Mouse (Mus musculus) kidney, embryonic 14.5 days (tissue): ENCODE measurements around the gene Sipa1l1. TPM values are rescaled to one million over a fixed set of nuclear protein-coding genes. Genes with fewer than 3 reads are reported as not detected.

ENCODE experiments used
- ATAC-seq: fragments of 200-750 bp; cut with Nextera tagmentation; 2 replicates; pipeline ENCODE4 v1.8.0; 2017; ENCODE audit warnings: moderate number of reproducible peaks, mild to moderate bottlenecking, moderate TSS enrichment, moderate library complexity; ENCODE audit not compliant: low FRiP score, low TSS enrichment
- H3K27ac ChIP-seq: fragments of 300-500 bp; sonication (generic); 2 replicates; pipeline ENCODE4 v1.5.1; 2014; ENCODE audit warnings: low read depth, mild to moderate bottlenecking, low read length, moderate library complexity, mixed read lengths
- H3K27me3 ChIP-seq: fragments of 300-500 bp; sonication (generic); 2 replicates; pipeline ENCODE4 v1.6.1; 2014; ENCODE audit warnings: mild to moderate bottlenecking, low read length; ENCODE audit not compliant: control insufficient read depth, insufficient read depth
- H3K36me3 ChIP-seq: fragments of 300-500 bp; sonication (generic); 2 replicates; pipeline ENCODE4 v1.6.1; 2014; ENCODE audit warnings: low read length, mixed read lengths; ENCODE audit not compliant: control insufficient read depth, insufficient read depth
- H3K4me1 ChIP-seq: fragments of 300-500 bp; sonication (generic); 2 replicates; pipeline ENCODE4 v1.6.1; 2014; ENCODE audit warnings: low read length, mixed read lengths; ENCODE audit not compliant: control insufficient read depth, insufficient read depth
- H3K4me2 ChIP-seq: fragments of 300-500 bp; sonication (generic); replicated peaks from 2 replicates; pipeline ENCODE4 v1.6.1; 2014; ENCODE audit warnings: low read depth, mild to moderate bottlenecking, low read length
- H3K4me3 ChIP-seq: fragments of 300-500 bp; sonication (generic); 2 replicates; pipeline ENCODE4 v1.5.1; 2014; ENCODE audit warnings: mild to moderate bottlenecking, low read length
- H3K9ac ChIP-seq: fragments of 300-500 bp; sonication (generic); 2 replicates; pipeline ENCODE4 v1.6.1; 2014; ENCODE audit warnings: low read depth, mild to moderate bottlenecking, low read length, moderate library complexity
- H3K9me3 ChIP-seq: fragments of 300-500 bp; sonication (generic); 2 replicates; pipeline ENCODE4 v1.6.1; 2016; ENCODE audit warnings: low read length; ENCODE audit not compliant: control insufficient read depth
- WGBS: fragments of 180-500 bp; shearing (Covaris S2); extraction: QIAGEN DNeasy Blood & Tissue Kit; methylation state at CpG from one replicate; pipeline ENCODE4 v1.1.7; 2014; 5-methylcytosine and 5-hydroxymethylcytosine counted together
- polyA plus RNA-seq: library from polyadenylated mRNA; unstranded; fragments of >200 nt; fragmentation: Nextera tagmentation; extraction: Ambion mirVana; gene quantifications from 2 replicates; pipeline ENCODE4 v1.2.1, GENCODE M21; 2014

Gene Sipa1l1
- polyA plus RNA-seq, 1 experiment from 2014 or later = 43.8 TPM

- H3K27me3 ChIP-seq = no peaks in the 10 kb centered on the region
- H3K9ac ChIP-seq = no peak overlapping the region
- H3K4me3 ChIP-seq = no peak overlapping the region
- no peaks in the 10 kb centered on the region for H3K9me3 ChIP-seq
- no peak for ATAC-seq
- no peaks in the 10 kb centered on the region for H3K36me3 ChIP-seq
- 92% methylated on average over 2 of the region's 2 CpGs for WGBS
- H3K4me2 ChIP-seq = no peak overlapping the region
- no peaks in the 10 kb centered on the region; the same call in 1 of the 2 replicates for H3K4me1 ChIP-seq
- H3K27ac ChIP-seq = no peak overlapping the region
Measured at GRCm38 (mm10) chr12:82196213-82196612, 27.1 kb downstream of the Sipa1l1 start.

- Histone ChIP-seq H3K4me1 (no peaks in the 10 kb centered on the region; the same call in 1 of the 2 replicates), H3K4me3 (no peak overlapping the region), H3K27me3 (no peaks in the 10 kb centered on the region), H3K9ac (no peak overlapping the region), H3K4me2 (no peak overlapping the region), H3K36me3 (no peaks in the 10 kb centered on the region), H3K9me3 (no peaks in the 10 kb centered on the region), H3K27ac (no peak overlapping the region)
- ATAC-seq = no peak
- WGBS = 50% methylated on average over 7 of the region's 7 CpGs
Measured at GRCm38 (mm10) chr12:82196615-82197146, 27.6 kb downstream of the Sipa1l1 start.

- WGBS = 84% methylated on average over 2 of the region's 2 CpGs
- Histone ChIP-seq H3K36me3 (no peaks in the 10 kb centered on the region), H3K4me3 (no peak overlapping the region), H3K4me1 (no peaks in the 10 kb centered on the region; the same call in 1 of the 2 replicates), H3K27me3 (no peaks in the 10 kb centered on the region), H3K4me2 (no peak overlapping the region), H3K9me3 (no peaks in the 10 kb centered on the region), H3K27ac (no peak overlapping the region), H3K9ac (no peak overlapping the region)
- no peak for ATAC-seq
Measured at GRCm38 (mm10) chr12:82197207-82197606, 28.1 kb downstream of the Sipa1l1 start.

GRCm38 (mm10) chr12:82199286-82199685 lies 30.2 kb downstream of the Sipa1l1 start:
- no peaks in the 10 kb centered on the region for H3K9me3 ChIP-seq
- no peak overlapping the region for H3K9ac ChIP-seq
- no peaks in the 10 kb centered on the region for H3K27me3 ChIP-seq
- no peak for ATAC-seq
- H3K4me2 ChIP-seq = no peak overlapping the region
- H3K27ac ChIP-seq = no peak overlapping the region
- H3K4me3 ChIP-seq = no peak overlapping the region
- WGBS = 89% methylated on average over 6 of the region's 6 CpGs
- H3K36me3 ChIP-seq = no peaks in the 10 kb centered on the region
- H3K4me1 ChIP-seq = no peaks in the 10 kb centered on the region

GRCm38 (mm10) chr12:82204106-82204505 lies 35.0 kb downstream of the Sipa1l1 start:
- Histone ChIP-seq H3K27me3 (no peaks in the 10 kb centered on the region), H3K27ac (no peak overlapping the region), H3K4me1 (no peaks in the 10 kb centered on the region), H3K9ac (no peak overlapping the region), H3K9me3 (no peaks in the 10 kb centered on the region), H3K4me3 (no peak overlapping the region), H3K4me2 (no peak overlapping the region), H3K36me3 (no peaks in the 10 kb centered on the region)
- 94% methylated on average over 6 of the region's 6 CpGs for WGBS
- ATAC-seq = no peak

- no peak overlapping the region for H3K9ac ChIP-seq
- 63% methylated on average over 8 of the region's 8 CpGs for WGBS
- H3K4me3 ChIP-seq = no peak overlapping the region
- no peaks in the 10 kb centered on the region for H3K4me1 ChIP-seq
- H3K27me3 ChIP-seq = no peaks in the 10 kb centered on the region
- H3K9me3 ChIP-seq = no peaks in the 10 kb centered on the region
- no peak overlapping the region for H3K27ac ChIP-seq
- H3K36me3 ChIP-seq = no peaks in the 10 kb centered on the region
- ATAC-seq = no peak
- H3K4me2 ChIP-seq = no peak overlapping the region
Measured at GRCm38 (mm10) chr12:82206857-82207647, 37.9 kb downstream of the Sipa1l1 start.

GRCm38 (mm10) chr12:82208046-82208445 lies 38.9 kb downstream of the Sipa1l1 start:
- ATAC-seq = no peak
- WGBS = 84% methylated on average over 3 of the region's 3 CpGs

GRCm38 (mm10) chr12:82208611-82209010 lies 39.5 kb downstream of the Sipa1l1 start:
- Histone ChIP-seq H3K4me3 (no peak overlapping the region), H3K4me1 (no peaks in the 10 kb centered on the region), H3K9me3 (peaks cover 2% of the 10 kb centered on the region; the same call in 1 of the 2 replicates), H3K9ac (no peak overlapping the region), H3K36me3 (no peaks in the 10 kb centered on the region), H3K4me2 (no peak overlapping the region), H3K27ac (no peak overlapping the region), H3K27me3 (no peaks in the 10 kb centered on the region)
- 88% methylated on average over 4 of the region's 4 CpGs for WGBS
- ATAC-seq = no peak

More at GRCm38 (mm10) chr12:82208046-82208445, 38.9 kb downstream of the Sipa1l1 start:
- Histone ChIP-seq H3K36me3 (no peaks in the 10 kb centered on the region), H3K4me1 (no peaks in the 10 kb centered on the region), H3K4me2 (no peak overlapping the region), H3K27me3 (no peaks in the 10 kb centered on the region), H3K4me3 (no peak overlapping the region), H3K9ac (no peak overlapping the region), H3K9me3 (no peaks in the 10 kb centered on the region), H3K27ac (no peak overlapping the region)

- H3K4me1 ChIP-seq = no peaks in the 10 kb centered on the region
- no peak overlapping the region for H3K4me3 ChIP-seq
- no peak overlapping the region for H3K9ac ChIP-seq
- H3K27me3 ChIP-seq = no peaks in the 10 kb centered on the region
- no peak overlapping the region for H3K4me2 ChIP-seq
- no peaks in the 10 kb centered on the region for H3K36me3 ChIP-seq
- no peak for ATAC-seq
- WGBS = 40% methylated on average over 2 of the region's 2 CpGs
- no peak overlapping the region for H3K27ac ChIP-seq
- H3K9me3 ChIP-seq = peaks cover 6% of the 10 kb centered on the region; the same call in 1 of the 2 replicates
Measured at GRCm38 (mm10) chr12:82209753-82210152, 40.6 kb downstream of the Sipa1l1 start.
